Mouse (Mus musculus) heart, postnatal 25 days (tissue): ENCODE measurements around the gene C2cd2l. TPM values are rescaled to one million over a fixed set of nuclear protein-coding genes. Genes with fewer than 3 reads are reported as not detected.
A peak's percentile ranks its signal among the peaks of the same experiment; 100 is the strongest.
"Not testable (repeated sequence)": the region's sequence is repeated elsewhere in the genome, so short reads cannot be mapped to it uniquely, and the experiment has no call there.

Experiments
- DNase-seq: peaks from one replicate; pipeline ENCODE4 v3.0.0; 2022; ENCODE audit warnings: low spot score
- intact Hi-C: fragments of 180-260 bp; cut with DNase I; formaldehyde crosslinking; loops from one replicate; pipeline ENCODE4 v1.15.1; 2025
- total RNA-seq, 2 experiments: library from RNA; stranded (reverse); gene quantifications; 2 replicates each; pipeline ENCODE4 v1.2.3; 2021

The C2cd2l gene
- 10 to 100 TPM; 11.7 to 13.9 TPM for total RNA-seq

DNA sequence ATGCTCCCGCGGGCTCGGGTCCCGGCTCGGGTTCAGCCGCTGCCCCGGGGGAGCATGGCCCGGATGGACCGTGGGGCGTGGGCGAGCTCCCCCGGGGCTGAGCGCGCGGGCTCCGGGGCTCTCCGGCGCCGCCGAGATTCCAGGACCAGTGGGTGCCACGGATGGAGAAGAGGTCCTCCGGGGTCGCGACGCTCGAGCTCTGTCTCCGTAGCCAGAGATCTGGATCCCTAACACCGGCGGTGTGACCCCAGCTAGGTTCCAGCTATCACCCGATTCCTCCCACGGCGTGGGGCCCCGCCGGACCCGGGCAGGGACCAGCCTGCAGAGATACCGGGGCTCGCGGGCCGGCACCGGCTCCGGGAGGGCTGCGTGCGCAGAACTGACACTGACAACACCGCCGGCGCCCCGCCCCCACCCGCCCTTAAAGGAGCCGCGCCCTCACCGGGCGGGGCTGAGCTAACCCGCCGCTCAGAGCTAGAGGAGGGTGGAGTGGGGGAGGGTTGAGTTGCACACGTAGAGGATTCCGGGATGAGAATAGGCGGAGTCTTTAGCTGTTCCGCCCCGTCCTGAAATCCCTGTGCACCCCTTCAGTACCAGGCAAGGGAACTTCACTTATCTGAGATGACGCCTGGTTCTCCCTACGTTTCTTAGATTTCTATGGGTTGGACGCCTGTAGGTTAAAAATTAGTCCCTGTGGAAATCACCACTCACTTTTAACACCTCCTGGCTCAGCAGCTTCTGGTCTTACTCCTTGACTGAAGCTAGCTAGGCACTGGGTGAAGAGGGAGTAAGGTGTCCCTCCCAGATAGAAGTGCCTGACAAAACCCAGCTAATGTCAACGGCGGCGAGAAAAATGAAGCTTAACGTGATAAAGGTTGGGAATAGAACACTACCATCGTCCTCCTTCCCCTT is at the start of gene C2cd2l:
C2cd2l (minus strand) TSS at position 399 of the 912 bp plus-strand sequence.
- DNase-seq, result peak; percentile 84
- intact Hi-C loops, result no loop called here

- intact Hi-C loops, result no loop called here
- DNase-seq, result no peak
Observed at GRCm38 (mm10) chr9:44364480-44364879, 44.4 kb upstream of the C2cd2l start.

DNA sequence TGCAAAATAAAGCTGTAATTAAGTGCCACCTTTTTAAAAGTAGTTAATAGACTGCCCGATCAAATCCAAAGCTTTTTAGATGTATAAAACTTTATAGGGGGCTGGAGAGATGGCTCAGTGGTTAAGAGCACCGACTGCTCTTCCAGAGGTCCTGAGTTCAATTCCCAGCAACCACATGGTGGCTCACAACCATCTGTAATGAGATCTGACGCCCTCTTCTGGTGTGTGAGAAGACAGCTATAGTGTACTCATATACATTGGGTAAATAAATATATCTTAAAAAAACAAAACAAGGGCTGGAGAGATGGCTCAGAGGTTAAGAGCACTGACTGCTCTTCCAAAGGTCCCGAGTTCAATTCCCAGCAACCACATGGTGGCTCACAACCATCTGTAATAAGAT is 41.8 kb upstream of the C2cd2l start:
- DNase-seq, intact Hi-C loops: not testable (repeated sequence)

GRCm38 (mm10) chr9:44361190-44361917 is 41.3 kb upstream of the C2cd2l start, which contains the start of gene Vps11:
TSS of gene Vps11 (minus strand) at chr9:44361670.
- intact Hi-C loops, result no loop called here
- DNase-seq, result peak; percentile 87

GRCm38 (mm10) chr9:44357207-44357606 is 37.1 kb upstream of the C2cd2l start:
- intact Hi-C loops, result loop anchor here (5.0 kb wide), 1 partner anchor 110 kb away; no protein-coding TSS in a partner anchor

GRCm38 (mm10) chr9:44353142-44353541 is 33.1 kb upstream of the C2cd2l start:
- DNase-seq, result no peak
- intact Hi-C loops, result no loop called here

More at GRCm38 (mm10) chr9:44357207-44357606, 37.1 kb upstream of the C2cd2l start:
- DNase-seq, result no peak

DNA sequence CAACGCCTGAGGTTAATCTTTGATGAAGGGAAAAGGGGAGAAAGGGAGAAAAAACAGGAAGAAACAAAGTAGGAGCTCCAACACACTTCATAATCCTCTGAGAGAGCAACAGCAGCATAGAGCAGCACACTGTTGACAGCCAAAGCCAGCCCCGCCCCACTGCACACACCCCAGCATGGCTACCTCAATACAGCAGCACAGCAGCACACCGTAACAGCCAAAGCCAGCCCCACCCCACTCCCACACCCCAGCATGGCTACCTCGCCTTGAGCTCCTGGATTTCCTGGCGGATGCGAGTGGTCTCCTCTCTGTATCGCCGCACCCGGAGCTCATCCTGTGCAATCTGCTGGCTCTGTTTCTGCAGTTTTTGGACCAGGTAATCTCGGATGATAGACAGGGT is 32.3 kb upstream of the C2cd2l start:
- no peak for DNase-seq
- intact Hi-C loops, result no loop called here

- intact Hi-C loops, result no loop called here
- no peak for DNase-seq
Observed at GRCm38 (mm10) chr9:44351396-44351795, 31.3 kb upstream of the C2cd2l start.

- no peak for DNase-seq
- intact Hi-C loops, result no loop called here
Observed at GRCm38 (mm10) chr9:44348546-44348945, 28.5 kb upstream of the C2cd2l start.

- DNase-seq, result no peak
- intact Hi-C loops, result no loop called here
Observed at GRCm38 (mm10) chr9:44347621-44348020, 27.5 kb upstream of the C2cd2l start.

GRCm38 (mm10) chr9:44347166-44347565 is 27.1 kb upstream of the C2cd2l start:
- intact Hi-C loops, result no loop called here
- DNase-seq, result no peak

- intact Hi-C loops, result no loop called here
- DNase-seq, result no peak
Observed at GRCm38 (mm10) chr9:44345570-44346433, 25.7 kb upstream of the C2cd2l start.

DNA sequence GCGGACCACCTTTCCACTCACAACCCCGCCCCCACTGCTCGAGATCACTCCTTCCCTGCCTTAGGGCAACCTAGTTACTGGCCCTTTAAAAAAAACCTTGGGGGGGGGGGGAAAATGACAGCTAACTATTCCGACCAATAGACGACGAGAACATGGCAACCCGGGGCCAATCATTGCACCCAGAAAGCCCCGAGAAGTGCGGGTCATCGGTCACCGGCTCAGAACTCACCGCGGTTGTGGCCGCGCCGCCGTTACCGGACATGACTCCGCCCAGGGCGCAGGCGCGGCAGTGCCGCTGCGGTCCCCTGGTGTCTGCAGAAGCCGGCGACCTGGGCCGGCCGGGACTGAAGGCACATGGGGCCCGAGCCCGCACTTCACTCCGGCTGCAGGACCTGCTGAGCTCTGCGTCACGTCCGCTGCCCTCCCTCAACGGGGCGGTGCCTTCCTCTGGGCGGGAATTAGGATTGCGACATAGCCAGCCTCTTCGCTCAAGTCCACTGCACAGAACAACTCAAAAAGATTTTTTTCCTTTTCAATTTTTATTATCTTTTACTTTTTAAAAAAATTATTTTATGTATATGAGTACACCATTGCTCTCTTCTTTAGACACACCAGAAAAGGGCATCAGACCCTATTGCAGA is 23.8 kb upstream of the C2cd2l start, which contains the start of gene Hmbs:
Hmbs (minus strand) TSS at position 448 of the 641 bp plus-strand sequence.
- intact Hi-C loops, result no loop called here

GRCm38 (mm10) chr9:44343290-44343689 is 23.2 kb upstream of the C2cd2l start:
- intact Hi-C loops, result no loop called here

More for the DNA sequence above, 23.8 kb upstream of the C2cd2l start, which contains the start of gene Hmbs:
- peak; percentile 83 for DNase-seq

DNA sequence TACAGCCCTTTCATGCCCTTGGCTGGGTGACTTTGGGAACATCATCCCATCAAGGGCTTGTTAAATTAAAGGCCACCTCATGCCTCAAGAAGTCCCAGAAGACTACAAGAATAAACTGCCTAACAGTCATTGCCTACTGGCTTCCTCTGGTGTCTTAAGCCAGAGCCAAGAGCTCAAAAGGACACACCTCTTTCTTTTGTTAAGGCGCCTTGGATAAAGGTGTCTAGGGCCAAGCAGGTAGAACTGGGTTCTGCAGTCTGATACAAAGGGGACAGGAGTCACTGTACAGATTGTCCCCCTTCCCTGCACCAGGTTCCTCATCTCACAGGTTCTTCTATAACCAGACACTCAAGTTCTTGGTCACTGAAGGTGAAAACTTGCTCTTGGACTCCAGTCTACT is 22.5 kb upstream of the C2cd2l start:
- intact Hi-C loops, result no loop called here
- DNase-seq, result no peak

More at GRCm38 (mm10) chr9:44343290-44343689, 23.2 kb upstream of the C2cd2l start:
- DNase-seq, result no peak

DNA sequence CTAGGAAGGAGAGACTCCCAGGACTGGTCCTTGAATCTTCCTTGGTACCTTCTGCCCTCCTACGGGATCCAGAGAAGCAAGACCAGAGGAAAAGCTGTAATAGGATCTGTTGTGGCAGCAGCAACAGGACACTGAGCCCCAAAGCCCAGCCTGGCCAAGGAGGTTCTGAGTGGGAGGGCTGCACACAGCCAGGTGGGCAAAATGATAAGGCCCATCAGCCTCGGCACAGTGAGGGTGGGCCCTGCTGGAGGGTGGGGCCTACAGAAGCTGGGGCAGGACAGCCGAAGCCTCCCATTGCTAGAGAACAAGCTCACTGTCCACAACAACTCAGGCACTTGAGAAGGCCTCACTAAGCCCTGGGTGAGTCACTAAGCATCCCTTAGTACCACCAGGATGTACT is 22.1 kb upstream of the C2cd2l start:
- intact Hi-C loops, result no loop called here

DNA sequence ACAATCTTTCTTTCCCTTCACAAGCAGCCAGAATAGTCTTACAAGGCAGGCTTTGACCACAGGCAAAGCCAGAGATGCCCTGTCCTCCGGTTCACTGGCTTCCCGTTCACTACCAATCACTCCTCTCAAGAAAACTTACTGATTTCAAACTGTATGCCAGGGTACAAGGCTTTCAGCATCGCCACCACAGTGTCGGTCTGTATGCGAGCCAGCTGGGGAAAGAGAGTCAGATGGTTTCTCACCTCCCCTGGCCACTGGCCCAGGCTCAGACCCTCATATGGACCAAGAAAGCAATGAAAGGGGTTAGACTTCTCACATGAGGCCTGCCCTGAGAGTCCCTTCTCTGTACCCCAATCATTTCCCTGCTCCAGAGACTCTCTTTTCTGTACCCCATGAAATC is 21.4 kb upstream of the C2cd2l start:
- DNase-seq, result no peak
- intact Hi-C loops, result no loop called here

More for the DNA sequence above, 22.1 kb upstream of the C2cd2l start:
- no peak for DNase-seq

DNA sequence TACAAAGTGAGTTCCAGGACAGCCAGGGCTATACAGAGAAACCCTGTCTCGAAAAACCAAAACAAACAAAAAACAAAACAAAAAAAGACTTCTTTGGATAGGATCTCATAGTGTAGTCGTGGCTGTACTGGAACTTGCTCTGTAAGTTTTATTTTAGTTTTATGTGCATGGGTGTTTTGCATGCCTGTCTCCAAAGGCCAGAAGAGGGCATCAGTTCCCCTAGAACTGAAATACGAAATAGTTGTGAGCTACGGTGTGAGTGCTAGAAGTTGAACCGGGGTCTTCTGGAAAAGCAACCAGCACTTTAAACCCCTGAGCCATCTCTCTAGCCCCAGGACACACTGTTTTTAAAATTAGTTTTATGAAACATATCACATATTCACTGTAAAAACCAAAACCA is 18.5 kb upstream of the C2cd2l start:
- no peak for DNase-seq
- intact Hi-C loops, result loop anchor here (5.0 kb wide), 1 partner anchor 46 kb away; no protein-coding TSS in a partner anchor
